Mouse (Mus musculus): ENCODE data around the gene Slc47a1. TPM values are rescaled to one million over a fixed set of nuclear protein-coding genes. Genes with fewer than 3 reads are reported as not detected.

Gene Slc47a1
- polyA plus RNA-seq, 1 experiment from 2014 or later = 26.8 TPM

GRCm38 (mm10) chr11:61361515-61362190, 16.5 kb downstream of the Slc47a1 start:
- Histone ChIP-seq H3K9ac (ENCODE audit: low read length) (no peak overlapping the region), H3K4me2 (ENCODE audit: low read depth, low read length) (no peak overlapping the region), H3K27ac (ENCODE audit: low read length) (peak overlapping the region; percentile 76), H3K4me3 (ENCODE audit: low read length) (no peak overlapping the region), H3K36me3 (ENCODE audit: control insufficient read depth, insufficient read depth) (no peaks in the 10 kb centered on the region), H3K27me3 (ENCODE audit: control insufficient read depth, insufficient read depth, low read length) (no peaks in the 10 kb centered on the region), H3K4me1 (ENCODE audit: control insufficient read depth, insufficient read depth, low read length) (peaks cover 19% of the 10 kb centered on the region), H3K9me3 (replicated peaks; ENCODE audit: control insufficient read depth, low read length) (no peaks in the 10 kb centered on the region)
- peak; percentile 42; the same call in 1 of the 2 replicates for ATAC-seq (replicated peaks; ENCODE audit: extremely low read depth, insufficient read depth, low FRiP score)
- 58% methylated on average over 11 of the region's 11 CpGs for WGBS

- H3K27ac ChIP-seq (ENCODE audit: low read length) = no peak overlapping the region
- H3K9me3 ChIP-seq (replicated peaks; ENCODE audit: control insufficient read depth, low read length) = no peaks in the 10 kb centered on the region
- no peak for ATAC-seq (replicated peaks; ENCODE audit: extremely low read depth, insufficient read depth, low FRiP score)
- H3K27me3 ChIP-seq (ENCODE audit: control insufficient read depth, insufficient read depth, low read length) = no peaks in the 10 kb centered on the region
- H3K9ac ChIP-seq (ENCODE audit: low read length) = no peak overlapping the region
- 76% methylated on average over 9 of the region's 9 CpGs for WGBS
- H3K36me3 ChIP-seq (ENCODE audit: control insufficient read depth, insufficient read depth) = no peaks in the 10 kb centered on the region
- H3K4me1 ChIP-seq (ENCODE audit: control insufficient read depth, insufficient read depth, low read length) = peaks cover 2% of the 10 kb centered on the region; the same call in 1 of the 2 replicates
- no peak overlapping the region for H3K4me3 ChIP-seq (ENCODE audit: low read length)
- no peak overlapping the region for H3K4me2 ChIP-seq (ENCODE audit: low read depth, low read length)
Measured at GRCm38 (mm10) chr11:61356600-61356999, 21.5 kb downstream of the Slc47a1 start.

- Histone ChIP-seq H3K27me3 (ENCODE audit: control insufficient read depth, insufficient read depth, low read length) (no peaks in the 10 kb centered on the region), H3K36me3 (ENCODE audit: control insufficient read depth, insufficient read depth) (no peaks in the 10 kb centered on the region), H3K4me3 (ENCODE audit: low read length) (no peak overlapping the region), H3K4me1 (ENCODE audit: control insufficient read depth, insufficient read depth, low read length) (no peaks in the 10 kb centered on the region), H3K9ac (ENCODE audit: low read length) (no peak overlapping the region), H3K9me3 (replicated peaks; ENCODE audit: control insufficient read depth, low read length) (no peaks in the 10 kb centered on the region), H3K4me2 (ENCODE audit: low read depth, low read length) (no peak overlapping the region), H3K27ac (ENCODE audit: low read length) (no peak overlapping the region)
- WGBS = 78% methylated on average over 6 of the region's 6 CpGs
- no peak for ATAC-seq (replicated peaks; ENCODE audit: extremely low read depth, insufficient read depth, low FRiP score)
Measured at GRCm38 (mm10) chr11:61356111-61356510, 22.0 kb downstream of the Slc47a1 start.

- no peak overlapping the region for H3K9ac ChIP-seq (ENCODE audit: low read length)
- H3K36me3 ChIP-seq (ENCODE audit: control insufficient read depth, insufficient read depth) = no peaks in the 10 kb centered on the region
- no peak overlapping the region for H3K4me3 ChIP-seq (ENCODE audit: low read length)
- no peak for ATAC-seq (replicated peaks; ENCODE audit: extremely low read depth, insufficient read depth, low FRiP score)
- H3K4me1 ChIP-seq (ENCODE audit: control insufficient read depth, insufficient read depth, low read length) = no peaks in the 10 kb centered on the region
- H3K27ac ChIP-seq (ENCODE audit: low read length) = no peak overlapping the region
- no peaks in the 10 kb centered on the region for H3K9me3 ChIP-seq (replicated peaks; ENCODE audit: control insufficient read depth, low read length)
- 83% methylated on average over 5 of the region's 5 CpGs for WGBS
- H3K27me3 ChIP-seq (ENCODE audit: control insufficient read depth, insufficient read depth, low read length) = no peaks in the 10 kb centered on the region
- H3K4me2 ChIP-seq (ENCODE audit: low read depth, low read length) = no peak overlapping the region
Measured at GRCm38 (mm10) chr11:61355351-61355750, 22.8 kb downstream of the Slc47a1 start.

GRCm38 (mm10) chr11:61354346-61354745, 23.8 kb downstream of the Slc47a1 start:
- 85% methylated on average over 6 of the region's 6 CpGs for WGBS
- H3K4me2 ChIP-seq (ENCODE audit: low read depth, low read length) = no peak overlapping the region
- no peaks in the 10 kb centered on the region for H3K27me3 ChIP-seq (ENCODE audit: control insufficient read depth, insufficient read depth, low read length)
- ATAC-seq (replicated peaks; ENCODE audit: extremely low read depth, insufficient read depth, low FRiP score) = no peak
- no peaks in the 10 kb centered on the region for H3K36me3 ChIP-seq (ENCODE audit: control insufficient read depth, insufficient read depth)
- H3K9ac ChIP-seq (ENCODE audit: low read length) = no peak overlapping the region
- no peaks in the 10 kb centered on the region for H3K9me3 ChIP-seq (replicated peaks; ENCODE audit: control insufficient read depth, low read length)
- H3K4me3 ChIP-seq (ENCODE audit: low read length) = no peak overlapping the region
- no peak overlapping the region for H3K27ac ChIP-seq (ENCODE audit: low read length)
- no peaks in the 10 kb centered on the region for H3K4me1 ChIP-seq (ENCODE audit: control insufficient read depth, insufficient read depth, low read length)

- Histone ChIP-seq H3K4me3 (ENCODE audit: low read length) (no peak overlapping the region), H3K4me1 (ENCODE audit: control insufficient read depth, insufficient read depth, low read length) (no peaks in the 10 kb centered on the region), H3K4me2 (ENCODE audit: low read depth, low read length) (no peak overlapping the region), H3K9me3 (replicated peaks; ENCODE audit: control insufficient read depth, low read length) (no peaks in the 10 kb centered on the region), H3K27me3 (ENCODE audit: control insufficient read depth, insufficient read depth, low read length) (no peaks in the 10 kb centered on the region; the same call in 1 of the 2 replicates), H3K36me3 (ENCODE audit: control insufficient read depth, insufficient read depth) (no peaks in the 10 kb centered on the region), H3K9ac (ENCODE audit: low read length) (no peak overlapping the region), H3K27ac (ENCODE audit: low read length) (no peak overlapping the region)
- 66% methylated on average over 2 of the region's 2 CpGs for WGBS
- no peak for ATAC-seq (replicated peaks; ENCODE audit: extremely low read depth, insufficient read depth, low FRiP score)
Measured at GRCm38 (mm10) chr11:61353038-61353437, 25.1 kb downstream of the Slc47a1 start.

GRCm38 (mm10) chr11:61352138-61352651, 25.9 kb downstream of the Slc47a1 start:
- no peak overlapping the region for H3K9ac ChIP-seq (ENCODE audit: low read length)
- no peak overlapping the region for H3K4me2 ChIP-seq (ENCODE audit: low read depth, low read length)
- no peak overlapping the region for H3K27ac ChIP-seq (ENCODE audit: low read length)
- no peaks in the 10 kb centered on the region for H3K4me1 ChIP-seq (ENCODE audit: control insufficient read depth, insufficient read depth, low read length)
- no peak for ATAC-seq (replicated peaks; ENCODE audit: extremely low read depth, insufficient read depth, low FRiP score)
- H3K36me3 ChIP-seq (ENCODE audit: control insufficient read depth, insufficient read depth) = no peaks in the 10 kb centered on the region
- H3K9me3 ChIP-seq (replicated peaks; ENCODE audit: control insufficient read depth, low read length) = no peaks in the 10 kb centered on the region
- 62% methylated on average over 9 of the region's 9 CpGs for WGBS
- no peaks in the 10 kb centered on the region; the same call in 1 of the 2 replicates for H3K27me3 ChIP-seq (ENCODE audit: control insufficient read depth, insufficient read depth, low read length)
- no peak overlapping the region for H3K4me3 ChIP-seq (ENCODE audit: low read length)

- no peak overlapping the region for H3K4me2 ChIP-seq (ENCODE audit: low read depth, low read length)
- peak; percentile 72; the same call in 1 of the 2 replicates for ATAC-seq (replicated peaks; ENCODE audit: extremely low read depth, insufficient read depth, low FRiP score)
- no peaks in the 10 kb centered on the region for H3K4me1 ChIP-seq (ENCODE audit: control insufficient read depth, insufficient read depth, low read length)
- no peaks in the 10 kb centered on the region for H3K36me3 ChIP-seq (ENCODE audit: control insufficient read depth, insufficient read depth)
- H3K9ac ChIP-seq (ENCODE audit: low read length) = no peak overlapping the region
- H3K9me3 ChIP-seq (replicated peaks; ENCODE audit: control insufficient read depth, low read length) = no peaks in the 10 kb centered on the region
- WGBS = 5% methylated on average over 8 of the region's 8 CpGs
- H3K4me3 ChIP-seq (ENCODE audit: low read length) = no peak overlapping the region
- no peak overlapping the region for H3K27ac ChIP-seq (ENCODE audit: low read length)
- no peaks in the 10 kb centered on the region; the same call in 1 of the 2 replicates for H3K27me3 ChIP-seq (ENCODE audit: control insufficient read depth, insufficient read depth, low read length)
Measured at GRCm38 (mm10) chr11:61349337-61349736, 28.8 kb downstream of the Slc47a1 start.

- Histone ChIP-seq H3K36me3 (ENCODE audit: control insufficient read depth, insufficient read depth) (no peaks in the 10 kb centered on the region; the same call in 1 of the 2 replicates), H3K9ac (ENCODE audit: low read length) (no peak overlapping the region), H3K4me2 (ENCODE audit: low read depth, low read length) (no peak overlapping the region), H3K4me1 (ENCODE audit: control insufficient read depth, insufficient read depth, low read length) (peaks cover 10% of the 10 kb centered on the region; the same call in 1 of the 2 replicates), H3K4me3 (ENCODE audit: low read length) (no peak overlapping the region), H3K27ac (ENCODE audit: low read length) (no peak overlapping the region), H3K27me3 (ENCODE audit: control insufficient read depth, insufficient read depth, low read length) (peaks cover 12% of the 10 kb centered on the region), H3K9me3 (replicated peaks; ENCODE audit: control insufficient read depth, low read length) (no peaks in the 10 kb centered on the region)
- 67% methylated on average over 8 of the region's 8 CpGs for WGBS
- ATAC-seq (replicated peaks; ENCODE audit: extremely low read depth, insufficient read depth, low FRiP score) = no peak
Measured at GRCm38 (mm10) chr11:61346133-61346532, 32.0 kb downstream of the Slc47a1 start.
